In the genomic region with DNA sequence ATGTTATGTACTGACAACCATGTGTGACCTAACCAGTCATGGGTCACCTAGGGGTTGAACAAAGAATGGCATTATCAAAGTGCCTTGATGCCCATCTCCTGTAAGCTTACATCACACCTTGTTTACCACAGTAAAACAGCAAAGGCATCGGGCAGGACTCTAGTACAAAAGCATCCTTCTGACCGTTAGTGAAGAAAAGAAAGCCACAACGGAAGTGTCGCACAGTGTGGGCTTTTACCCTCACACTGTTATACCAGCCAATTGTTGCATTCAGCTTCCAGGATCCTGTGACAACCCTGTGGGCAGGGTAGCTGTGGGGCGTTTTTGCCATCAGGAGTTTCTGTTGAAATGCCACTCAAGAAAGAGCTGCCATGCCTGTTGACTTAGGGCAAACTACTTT, we compare ENCODE assay signal across 23 mouse cellular contexts.
"Had no signal": no experiment of that assay in that cellular context is flagged by ENCODE, and none has a peak within 500 bp of the region (broad histone marks: within the 10 kb centered on the region; RNA-seq: fewer than 3 reads in every experiment).

No protein-coding gene starts in this region.

- H3K27me3 ChIP-seq: hindbrain, embryonic 12.5 days; intestine, embryonic 15.5 days; limb, embryonic 12.5 days had no signal

- H3K27ac ChIP-seq: gastrocnemius, adult 2 months; heart, adult 2 months; hindbrain, embryonic 10.5 days; hindbrain, embryonic 12.5 days; hindbrain, embryonic 14.5 days; intestine, embryonic 15.5 days; left cerebral cortex, adult 2 months; limb, embryonic 10.5 days; limb, embryonic 12.5 days had no signal

- H3K36me3 ChIP-seq: hindbrain, embryonic 10.5 days; hindbrain, embryonic 12.5 days; intestine, embryonic 15.5 days; limb, embryonic 10.5 days; limb, embryonic 12.5 days had no signal

- DNase-seq: gastrocnemius, adult 2 months; gastrocnemius, postnatal 10 days; gastrocnemius, postnatal 25 days; heart, adult 2 months; heart, postnatal 10 days; kidney, adult 18-20 months; kidney, adult 8-10 months; kidney, postnatal 10 days; kidney, postnatal 25 days; kidney, postnatal 4 days; liver had no signal

- H3K9ac ChIP-seq: hindbrain, embryonic 12.5 days; hindbrain, embryonic 14.5 days; intestine, embryonic 15.5 days; limb, embryonic 12.5 days had no signal

- H3K4me2 ChIP-seq: heart, embryonic 11.5 days; hindbrain, embryonic 12.5 days; hindbrain, embryonic 14.5 days; intestine, embryonic 15.5 days; limb, embryonic 12.5 days; liver, embryonic 11.5 days had no signal

- H3K4me1 ChIP-seq: intestine, embryonic 15.5 days had no signal

- ATAC-seq: hindbrain, embryonic 16.5 days; inflammation-experienced regulatory T-cells, adult 6 months; intestine, postnatal 0 days had no signal

- H3K4me3 ChIP-seq: gastrocnemius, adult 2 months; heart, adult 2 months; hindbrain, embryonic 10.5 days; hindbrain, embryonic 12.5 days; intestine, embryonic 15.5 days; left cerebral cortex, adult 2 months; limb, embryonic 10.5 days; limb, embryonic 12.5 days had no signal

- H3K9me3 ChIP-seq: hindbrain, embryonic 12.5 days; intestine, embryonic 15.5 days; limb, embryonic 10.5 days had no signal
